Mouse (Mus musculus) MEL (cell line): Measurements from ENCODE around the gene Cuzd1. TPM values are rescaled to one million over a fixed set of nuclear protein-coding genes. Genes with fewer than 3 reads are reported as not detected.

Experiments
- polyA plus RNA-seq, 2 experiments: library from polyadenylated mRNA; stranded (reverse) in 1 of 2; unstranded in 1 of 2; fragments of >175 nt in 1 of 2; fragments of >200 nt in 1 of 2; gene quantifications; 2 replicates each; pipeline versions ENCODE4 v1.2.1 to v1.2.4; 2012; ENCODE audit warnings: low replicate concordance in 2 of 2, low read depth in 1 of 2; ENCODE audit not compliant: insufficient read length in 2 of 2, insufficient read depth in 1 of 2, missing spikeins in 1 of 2
- total RNA-seq: library from RNA; depleted of rRNA; stranded (reverse); fragments of 300-350 nt; gene quantifications from 2 replicates; pipeline ENCODE4 v1.2.3, GENCODE M21; 2012; rRNA removed

The Cuzd1 gene
- total and polyA plus RNA-seq, 3 experiments = not detected

Other genes with a start within 250 kb of the Cuzd1 start
- not detected in 2 replicates for gene 4933402N03Rik, start 176.0 kb downstream of the Cuzd1 start, total RNA-seq
- not detected for gene 4933402N03Rik, start 176.0 kb downstream of the Cuzd1 start, polyA plus RNA-seq
- gene 5430419D17Rik, start 147.9 kb downstream of the Cuzd1 start, total RNA-seq = not detected in 2 replicates
- not detected for gene 5430419D17Rik, start 147.9 kb downstream of the Cuzd1 start, polyA plus RNA-seq
- gene Fam24b, start 7.2 kb upstream of the Cuzd1 start, total RNA-seq = not detected in 2 replicates
- gene Fam24b, start 7.2 kb upstream of the Cuzd1 start, polyA plus RNA-seq = under 1 TPM in 1 of 2 experiments, not detected in 1; 0.11 TPM
- gene Fam24a, start 11.6 kb upstream of the Cuzd1 start, total RNA-seq = not detected in 2 replicates
- not detected for gene Fam24a, start 11.6 kb upstream of the Cuzd1 start, polyA plus RNA-seq
- 16.7 and 18.0 TPM in 2 replicates for gene 2310057M21Rik, start 40.5 kb upstream of the Cuzd1 start, total RNA-seq
- 10 to 100 TPM in 1 of 2 experiments, not detected in 1; 33.0 TPM for gene 2310057M21Rik, start 40.5 kb upstream of the Cuzd1 start, polyA plus RNA-seq
- gene Pstk, start 48.8 kb upstream of the Cuzd1 start, total RNA-seq = 36.1 and 42.5 TPM in 2 replicates
- gene Pstk, start 48.8 kb upstream of the Cuzd1 start, polyA plus RNA-seq = 10 to 100 TPM in 1 of 2 experiments, not detected in 1; 57.5 TPM
- 8.3 and 8.8 TPM in 2 replicates for gene Ikzf5, start 88.2 kb upstream of the Cuzd1 start, total RNA-seq
- 10 to 100 TPM; 28.5 to 65.4 TPM for gene Ikzf5, start 88.2 kb upstream of the Cuzd1 start, polyA plus RNA-seq
- gene Acadsb, start 88.3 kb upstream of the Cuzd1 start, total RNA-seq = 11.3 and 11.4 TPM in 2 replicates
- gene Acadsb, start 88.3 kb upstream of the Cuzd1 start, polyA plus RNA-seq = 10 to 100 TPM in 1 of 2 experiments, not detected in 1; 20.7 TPM
- gene Hmx3, start 220.6 kb upstream of the Cuzd1 start, total RNA-seq = not detected in 2 replicates
- gene Hmx3, start 220.6 kb upstream of the Cuzd1 start, polyA plus RNA-seq = not detected
- gene Hmx2, start 226.5 kb upstream of the Cuzd1 start, total RNA-seq = 1.9 and 2.9 TPM in 2 replicates
- gene Hmx2, start 226.5 kb upstream of the Cuzd1 start, polyA plus RNA-seq = 1 to 10 TPM in 1 of 2 experiments, not detected in 1; 6.4 TPM
- 165 and 168 TPM in 2 replicates for gene Bub3, start 237.9 kb upstream of the Cuzd1 start, total RNA-seq
- 100 to 1,000 TPM; 212 to 321 TPM for gene Bub3, start 237.9 kb upstream of the Cuzd1 start, polyA plus RNA-seq